Mouse (Mus musculus): ENCODE results near the gene Nid1. TPM values are rescaled to one million over a fixed set of nuclear protein-coding genes. Genes with fewer than 3 reads are reported as not detected.

The Nid1 gene
- polyA plus RNA-seq, 1 experiment from 2014 or later = 45.6 TPM

DNA sequence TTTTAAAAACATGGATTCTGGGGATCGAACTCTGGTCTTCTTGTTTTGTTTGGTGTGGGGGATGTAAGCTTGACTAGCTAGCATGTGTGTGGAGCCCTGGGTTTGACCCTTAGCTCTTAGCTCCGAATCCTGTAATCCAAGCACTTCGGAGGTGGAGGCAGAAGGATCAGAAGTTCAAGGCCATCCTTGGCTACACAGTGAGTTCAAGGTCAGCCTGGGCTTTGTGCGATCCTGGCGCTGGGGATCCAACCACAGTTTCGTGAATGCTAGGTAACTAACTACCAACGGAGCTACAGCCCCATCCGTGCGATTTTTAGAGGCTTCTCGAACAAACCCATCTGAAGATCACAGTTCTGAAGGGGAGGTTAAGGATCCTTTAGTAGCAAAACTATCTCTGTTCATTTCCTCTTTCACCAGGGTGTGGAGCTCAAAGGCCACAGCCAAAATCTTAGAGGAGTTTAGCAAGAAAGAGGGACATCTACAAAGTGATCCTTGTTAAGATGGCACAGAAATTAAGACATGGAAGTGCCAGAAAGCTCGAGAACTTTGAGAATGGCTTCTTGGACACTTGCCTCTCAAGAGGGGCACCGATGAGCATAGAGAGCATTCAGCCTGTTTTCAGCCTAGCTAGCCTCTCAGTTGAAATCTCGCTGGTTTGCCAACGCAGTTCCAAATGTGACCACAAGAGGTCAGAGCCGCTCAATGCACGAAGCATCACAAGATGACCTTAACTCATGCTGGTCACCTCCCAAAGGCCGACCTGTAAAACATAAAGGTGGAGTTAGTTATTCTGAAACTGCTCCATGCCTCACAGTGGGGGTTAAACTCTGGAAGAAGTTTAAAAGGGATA lies 79.2 kb downstream of the Nid1 start:
- H3K27me3 ChIP-seq (ENCODE audit: poor library complexity, severe bottlenecking) = no peaks in the 10 kb centered on the region
- no peaks in the 10 kb centered on the region for H3K9me3 ChIP-seq
- no peaks in the 10 kb centered on the region for H3K4me1 ChIP-seq
- WGBS = 50% methylated on average over 17 of the region's 17 CpGs
- H3K27ac ChIP-seq = no peak overlapping the region
- H3K4me3 ChIP-seq = no peak overlapping the region
- no peaks in the 10 kb centered on the region for H3K36me3 ChIP-seq (replicated peaks)
- peak; percentile 79 for DNase-seq (ENCODE audit: extremely low spot score, low spot score)

DNA sequence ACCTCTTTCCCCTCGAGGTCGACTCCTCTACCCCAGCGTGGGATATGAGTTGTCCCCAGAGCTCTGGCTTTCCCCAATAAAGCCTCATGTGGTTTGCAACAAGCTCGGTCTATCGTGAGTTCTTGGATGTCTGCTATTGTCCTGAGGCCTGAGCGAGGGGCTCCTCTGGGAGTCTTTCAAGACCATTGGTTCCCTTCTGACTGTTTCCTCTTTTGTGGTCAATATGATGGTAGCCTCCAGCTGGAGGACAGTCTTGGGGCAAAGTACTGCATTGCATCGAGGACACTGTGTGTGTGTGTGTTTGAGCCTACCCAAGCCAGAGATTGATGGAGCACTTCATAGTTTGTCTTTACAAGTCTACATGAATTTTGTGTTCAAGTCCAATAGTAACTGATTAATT lies 80.8 kb downstream of the Nid1 start:
- H3K4me3 ChIP-seq = no peak overlapping the region
- no peaks in the 10 kb centered on the region for H3K9me3 ChIP-seq
- H3K4me1 ChIP-seq = no peaks in the 10 kb centered on the region
- no peaks in the 10 kb centered on the region for H3K27me3 ChIP-seq (ENCODE audit: poor library complexity, severe bottlenecking)
- WGBS = 92% methylated on average over 7 of the region's 7 CpGs
- H3K27ac ChIP-seq = no peak overlapping the region
- no peaks in the 10 kb centered on the region for H3K36me3 ChIP-seq (replicated peaks)
- DNase-seq (ENCODE audit: extremely low spot score, low spot score) = no peak

DNA sequence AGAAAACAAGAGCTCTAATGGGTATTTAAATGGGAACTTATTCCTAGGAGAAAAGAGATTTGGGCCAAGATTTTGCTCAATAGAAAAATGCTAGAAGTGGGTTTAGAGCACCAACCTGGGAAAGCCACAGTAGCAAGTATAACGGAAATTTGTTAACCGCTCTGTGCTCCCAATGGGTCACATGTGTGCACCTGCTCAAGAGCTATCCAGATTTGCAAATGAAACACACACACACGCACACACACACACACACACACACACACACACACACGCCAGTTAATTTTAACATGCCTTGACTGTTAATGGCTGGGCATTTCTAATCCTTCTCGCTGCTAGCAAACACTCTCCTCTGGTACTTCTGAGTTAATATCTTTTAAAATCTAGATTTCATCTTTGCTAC lies 83.1 kb downstream of the Nid1 start:
- no peaks in the 10 kb centered on the region for H3K36me3 ChIP-seq (replicated peaks)
- H3K9me3 ChIP-seq = no peaks in the 10 kb centered on the region
- no peak overlapping the region for H3K27ac ChIP-seq
- no peaks in the 10 kb centered on the region for H3K4me1 ChIP-seq
- H3K27me3 ChIP-seq (ENCODE audit: poor library complexity, severe bottlenecking) = no peaks in the 10 kb centered on the region
- no peak overlapping the region for H3K4me3 ChIP-seq
- no peak for DNase-seq (ENCODE audit: extremely low spot score, low spot score)
- 89% methylated on average over 5 of the region's 5 CpGs for WGBS

DNA sequence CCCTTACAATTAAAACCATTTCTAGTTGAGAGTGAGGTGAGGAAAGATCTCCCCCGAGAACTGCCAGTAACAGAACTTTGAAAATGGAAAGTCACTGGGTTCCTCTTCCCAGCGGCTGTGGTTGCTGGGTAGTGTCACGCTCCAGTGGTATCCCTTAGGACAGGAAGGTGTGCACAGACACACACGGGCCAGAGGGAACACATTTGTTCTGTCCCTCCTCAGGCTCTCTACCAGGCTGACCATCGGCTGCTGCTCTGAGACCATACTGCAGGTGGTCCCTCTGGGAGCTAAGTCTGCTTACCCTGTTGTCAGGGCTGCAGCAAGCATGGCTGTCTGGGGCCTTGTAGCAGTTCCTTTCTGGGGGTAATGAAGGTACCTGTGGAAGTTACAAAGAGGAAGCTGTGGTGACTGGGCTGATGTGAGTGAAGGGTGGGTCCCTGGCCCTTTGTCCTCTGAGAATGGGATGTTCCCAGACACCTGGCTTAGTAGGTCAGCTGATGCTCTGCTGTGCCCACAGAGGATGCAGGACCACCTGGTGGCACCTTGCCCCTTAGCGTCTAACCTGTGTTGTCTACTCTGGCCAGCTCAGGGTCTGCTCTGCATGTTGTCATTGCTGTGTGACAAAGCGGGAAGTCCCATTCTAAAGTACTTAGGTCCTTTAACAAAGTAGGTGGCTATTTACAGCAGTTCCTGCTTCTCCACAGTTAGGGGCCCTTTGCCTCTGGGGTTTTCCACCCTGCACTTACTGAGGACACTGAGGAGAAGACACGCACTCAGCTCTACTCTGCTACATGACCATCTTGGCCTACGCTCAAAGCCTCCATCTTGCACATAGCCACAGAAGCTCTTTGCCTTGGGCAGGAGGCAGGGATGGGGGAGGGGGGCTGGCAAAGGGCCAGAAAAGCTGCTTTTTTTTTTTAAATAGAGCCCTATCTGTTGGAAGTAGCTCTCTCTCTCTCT lies 86.6 kb downstream of the Nid1 start:
- Histone ChIP-seq H3K4me3 (no peak overlapping the region), H3K36me3 (replicated peaks) (no peaks in the 10 kb centered on the region), H3K4me1 (no peaks in the 10 kb centered on the region), H3K27me3 (ENCODE audit: poor library complexity, severe bottlenecking) (no peaks in the 10 kb centered on the region), H3K27ac (no peak overlapping the region), H3K9me3 (no peaks in the 10 kb centered on the region)
- no peak for DNase-seq (ENCODE audit: extremely low spot score, low spot score)
- 82% methylated on average over 9 of the region's 9 CpGs for WGBS

- Histone ChIP-seq H3K27me3 (ENCODE audit: poor library complexity, severe bottlenecking) (no peaks in the 10 kb centered on the region), H3K4me1 (no peaks in the 10 kb centered on the region), H3K36me3 (replicated peaks) (no peaks in the 10 kb centered on the region), H3K9me3 (no peaks in the 10 kb centered on the region), H3K4me3 (no peak overlapping the region), H3K27ac (no peak overlapping the region)
- WGBS = 89% methylated on average over 2 of the region's 2 CpGs
- DNase-seq (ENCODE audit: extremely low spot score, low spot score) = no peak
Measured at GRCm38 (mm10) chr13:13525205-13525604, 87.9 kb downstream of the Nid1 start.

GRCm38 (mm10) chr13:13525877-13526276 lies 88.5 kb downstream of the Nid1 start:
- DNase-seq (ENCODE audit: extremely low spot score, low spot score) = no peak
- Histone ChIP-seq H3K4me3 (no peak overlapping the region), H3K36me3 (replicated peaks) (no peaks in the 10 kb centered on the region), H3K4me1 (no peaks in the 10 kb centered on the region), H3K27me3 (ENCODE audit: poor library complexity, severe bottlenecking) (no peaks in the 10 kb centered on the region), H3K9me3 (no peaks in the 10 kb centered on the region), H3K27ac (no peak overlapping the region)
- WGBS = 85% methylated on average over 5 of the region's 5 CpGs

DNA sequence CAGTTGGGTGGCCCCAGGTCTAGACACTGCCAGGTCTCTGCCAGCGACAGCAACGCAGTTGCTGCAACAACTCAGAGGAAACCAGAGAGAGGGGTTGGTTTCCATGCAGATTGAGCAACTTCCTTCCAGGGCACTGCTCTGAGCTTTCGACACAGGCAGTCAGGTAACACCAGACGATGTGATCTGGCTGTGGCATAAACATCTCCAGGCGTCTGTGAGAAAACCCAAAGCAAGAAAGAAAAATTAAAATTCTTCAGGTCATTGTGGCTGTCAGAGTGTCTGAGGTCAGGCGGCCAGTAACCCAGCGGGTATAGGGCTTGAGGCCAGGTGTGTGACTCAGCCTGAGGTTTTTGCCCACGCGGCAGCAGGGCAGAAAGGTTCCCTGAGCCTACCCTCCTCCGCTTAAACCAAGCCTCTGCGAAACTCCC lies 91.8 kb downstream of the Nid1 start:
- Histone ChIP-seq H3K36me3 (replicated peaks) (no peaks in the 10 kb centered on the region), H3K27me3 (ENCODE audit: poor library complexity, severe bottlenecking) (no peaks in the 10 kb centered on the region), H3K9me3 (no peaks in the 10 kb centered on the region), H3K4me1 (no peaks in the 10 kb centered on the region), H3K27ac (no peak overlapping the region), H3K4me3 (no peak overlapping the region)
- DNase-seq (ENCODE audit: extremely low spot score, low spot score) = no peak
- 77% methylated on average over 11 of the region's 11 CpGs for WGBS

DNA sequence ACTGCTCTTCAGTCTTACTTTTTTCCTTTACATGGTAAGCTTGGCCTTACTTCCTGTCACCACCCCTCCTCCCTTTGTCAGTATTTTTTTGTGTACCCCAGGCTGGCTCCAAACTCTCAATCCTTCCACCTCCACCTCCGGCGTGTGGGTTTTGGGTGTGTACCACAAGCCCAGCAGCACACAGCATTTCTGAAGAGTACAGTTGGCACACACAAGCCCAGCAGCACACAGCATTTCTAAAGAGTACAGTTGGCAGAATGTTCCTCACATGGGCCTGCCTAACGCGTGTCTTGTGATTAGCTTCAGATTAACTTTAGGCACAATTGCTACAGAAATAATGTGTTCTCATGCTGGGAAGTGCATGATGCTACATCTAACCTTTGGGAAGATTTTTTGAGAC lies 93.6 kb downstream of the Nid1 start:
- H3K36me3 ChIP-seq (replicated peaks) = no peaks in the 10 kb centered on the region
- no peak overlapping the region for H3K4me3 ChIP-seq
- no peaks in the 10 kb centered on the region for H3K4me1 ChIP-seq
- DNase-seq (ENCODE audit: extremely low spot score, low spot score) = no peak
- H3K9me3 ChIP-seq = no peaks in the 10 kb centered on the region
- H3K27ac ChIP-seq = no peak overlapping the region
- H3K27me3 ChIP-seq (ENCODE audit: poor library complexity, severe bottlenecking) = no peaks in the 10 kb centered on the region
- WGBS = 93% methylated on average over 4 of the region's 4 CpGs

- WGBS = 91% methylated on average over 7 of the region's 7 CpGs
- no peak overlapping the region for H3K4me3 ChIP-seq
- H3K27me3 ChIP-seq (ENCODE audit: poor library complexity, severe bottlenecking) = no peaks in the 10 kb centered on the region
- no peaks in the 10 kb centered on the region for H3K9me3 ChIP-seq
- no peak overlapping the region for H3K27ac ChIP-seq
- no peaks in the 10 kb centered on the region for H3K36me3 ChIP-seq (replicated peaks)
- H3K4me1 ChIP-seq = no peaks in the 10 kb centered on the region
- DNase-seq (ENCODE audit: extremely low spot score, low spot score) = no peak
Measured at GRCm38 (mm10) chr13:13531923-13532322, 94.6 kb downstream of the Nid1 start.

DNA sequence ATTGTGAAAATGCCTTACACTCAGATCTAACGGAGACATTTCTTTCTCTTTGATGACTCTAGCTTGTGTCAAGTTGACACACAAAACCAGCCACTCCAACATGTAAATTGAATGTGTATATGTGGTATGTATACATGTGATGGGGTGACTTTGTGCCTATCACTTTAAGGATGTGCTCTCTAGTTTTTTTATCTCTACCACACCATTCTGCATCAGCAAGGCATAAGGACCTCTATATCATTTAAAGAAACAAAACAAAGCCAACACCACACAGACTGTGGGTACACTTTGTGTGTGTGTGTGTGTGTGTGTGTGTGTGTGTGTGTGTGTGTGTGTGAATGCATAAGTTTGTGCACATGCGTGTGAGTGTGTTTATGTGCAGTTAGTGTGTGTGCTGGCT lies 99.2 kb downstream of the Nid1 start:
- H3K27ac ChIP-seq = no peak overlapping the region
- H3K9me3 ChIP-seq = peaks cover 3% of the 10 kb centered on the region; the same call in 1 of the 2 replicates
- H3K27me3 ChIP-seq (ENCODE audit: poor library complexity, severe bottlenecking) = no peaks in the 10 kb centered on the region
- no peak for DNase-seq (ENCODE audit: extremely low spot score, low spot score)
- H3K36me3 ChIP-seq (replicated peaks) = no peaks in the 10 kb centered on the region
- WGBS = 94% methylated on average over 2 of the region's 2 CpGs
- H3K4me1 ChIP-seq = 0 out of 2 replicates have a peak, but pooled peaks cover 5% of the 10 kb centered on the region
- H3K4me3 ChIP-seq = no peak overlapping the region

DNA sequence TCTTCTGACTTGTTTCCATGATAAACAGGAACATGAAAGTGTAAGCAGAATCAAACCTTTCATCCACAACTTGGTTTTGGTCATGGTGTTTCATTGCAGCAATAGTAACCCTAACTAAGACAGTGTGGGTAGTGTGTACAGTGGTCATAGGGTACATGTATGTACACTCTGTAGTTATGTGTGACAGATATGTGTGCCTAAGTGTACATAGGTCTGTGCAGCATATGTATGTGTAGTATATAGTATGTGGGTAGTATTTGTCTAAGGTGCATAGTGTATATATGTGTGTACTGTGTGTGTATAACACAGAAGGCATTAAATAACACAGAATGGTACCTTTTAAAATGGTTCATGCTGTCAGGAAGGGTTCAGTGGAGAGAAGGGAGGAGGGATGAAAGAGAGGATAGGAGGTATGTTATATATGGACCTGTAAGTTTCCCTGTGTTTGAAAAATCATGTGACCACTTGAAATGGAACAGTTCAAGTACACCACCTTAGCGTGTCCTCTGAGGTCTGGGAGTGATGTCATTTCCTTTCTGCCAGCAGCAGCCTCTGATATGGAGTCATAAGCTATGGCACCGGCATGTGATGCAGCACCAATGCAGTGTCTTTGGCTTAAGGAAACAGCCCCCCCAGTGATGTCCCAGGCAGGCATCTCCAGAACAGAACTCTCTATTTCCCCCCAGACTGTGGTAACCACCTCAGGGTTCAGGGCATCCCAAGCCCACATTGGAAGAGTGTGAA lies 100.1 kb downstream of the Nid1 start:
- H3K27ac ChIP-seq = no peak overlapping the region
- H3K9me3 ChIP-seq = peaks cover 3% of the 10 kb centered on the region; the same call in 1 of the 2 replicates
- WGBS = 87% methylated on average over 2 of the region's 2 CpGs
- no peak overlapping the region for H3K4me3 ChIP-seq
- H3K4me1 ChIP-seq = 0 out of 2 replicates have a peak, but pooled peaks cover 5% of the 10 kb centered on the region
- H3K36me3 ChIP-seq (replicated peaks) = no peaks in the 10 kb centered on the region
- no peaks in the 10 kb centered on the region for H3K27me3 ChIP-seq (ENCODE audit: poor library complexity, severe bottlenecking)
- no peak for DNase-seq (ENCODE audit: extremely low spot score, low spot score)

DNA sequence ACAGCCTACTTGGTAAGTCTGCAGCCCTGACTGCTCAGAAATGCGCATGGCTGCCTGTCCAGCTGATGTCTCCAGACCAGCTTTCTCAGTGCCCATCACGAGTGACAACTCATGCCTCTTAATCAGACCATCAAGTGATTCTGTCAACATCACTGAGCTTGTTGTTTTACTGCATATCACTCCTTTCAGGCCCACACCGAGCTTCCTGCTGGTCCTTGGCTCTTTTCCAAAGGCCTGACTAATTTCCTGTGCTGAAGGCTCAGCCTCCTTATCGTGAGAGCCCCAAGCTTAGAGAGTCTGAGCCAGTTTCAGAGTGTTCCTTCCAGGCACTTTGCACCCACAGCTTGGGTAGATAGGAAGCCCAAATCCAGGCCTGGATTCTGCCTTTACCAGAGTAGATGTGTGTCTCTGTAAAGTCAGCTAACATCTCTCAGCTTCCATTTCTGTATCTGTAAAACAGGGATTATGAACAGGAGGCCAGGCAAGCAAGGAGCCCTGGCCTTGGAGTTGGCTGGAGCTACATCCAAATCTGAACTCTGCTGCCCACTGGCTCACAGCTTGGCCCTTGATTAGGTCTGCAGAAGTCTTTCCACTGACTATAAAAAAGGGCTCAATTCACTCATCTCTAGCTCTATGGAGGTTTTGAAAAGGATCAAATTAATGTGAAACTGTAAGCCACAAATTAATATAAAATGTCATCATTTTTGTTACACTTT lies 101.4 kb downstream of the Nid1 start:
- 0 out of 2 replicates have a peak, but pooled peaks cover 5% of the 10 kb centered on the region for H3K4me1 ChIP-seq
- WGBS = 70% methylated on average over 4 of the region's 4 CpGs
- peaks cover 5% of the 10 kb centered on the region; the same call in 1 of the 2 replicates for H3K9me3 ChIP-seq
- no peak overlapping the region for H3K27ac ChIP-seq
- no peak for DNase-seq (ENCODE audit: extremely low spot score, low spot score)
- no peak overlapping the region for H3K4me3 ChIP-seq
- H3K36me3 ChIP-seq (replicated peaks) = no peaks in the 10 kb centered on the region
- H3K27me3 ChIP-seq (ENCODE audit: poor library complexity, severe bottlenecking) = no peaks in the 10 kb centered on the region

All from forebrain, embryonic 10.5 days (tissue).